Mouse (Mus musculus) forebrain, embryonic 11.5 days (tissue): Measurements from ENCODE around the gene Zfp664. TPM values are rescaled to one million over a fixed set of nuclear protein-coding genes. Genes with fewer than 3 reads are reported as not detected.
A peak's percentile ranks its signal among the peaks of the same experiment; 100 is the strongest.

Experiments
- ATAC-seq: fragments of 200-750 bp; cut with Nextera tagmentation; replicated peaks from 2 replicates; pipeline ENCODE4 v1.8.0; 2017; ENCODE audit warnings: moderate TSS enrichment; ENCODE audit not compliant: low FRiP score
- DNase-seq: peaks from one replicate; pipeline ENCODE4 v3.0.0-alpha.2; 2017; ENCODE audit warnings: low spot score
- H3K27ac ChIP-seq: fragments of 300-500 bp; sonication (generic); 2 replicates; pipeline ENCODE4 v1.5.1; 2014; ENCODE audit warnings: low read depth, low read length
- H3K27me3 ChIP-seq: fragments of 300-500 bp; sonication (generic); 2 replicates; pipeline ENCODE4 v1.6.1; 2014; ENCODE audit warnings: mild to moderate bottlenecking, low read length, mixed read lengths; ENCODE audit not compliant: control insufficient read depth, insufficient read depth
- H3K36me3 ChIP-seq: fragments of 300-500 bp; sonication (generic); 2 replicates; pipeline ENCODE4 v1.6.1; 2014; ENCODE audit warnings: mild to moderate bottlenecking, low read length, moderate library complexity, mixed read lengths; ENCODE audit not compliant: control insufficient read depth, insufficient read depth
- H3K4me1 ChIP-seq: fragments of 300-500 bp; sonication (generic); replicated peaks from 2 replicates; pipeline ENCODE4 v1.6.1; 2014; ENCODE audit warnings: low read length, mixed read lengths; ENCODE audit not compliant: control insufficient read depth, insufficient read depth
- H3K4me2 ChIP-seq: fragments of 300-500 bp; sonication (generic); 2 replicates; pipeline ENCODE4 v1.6.1; 2014; ENCODE audit warnings: low read depth, mild to moderate bottlenecking, low read length, moderate library complexity, mixed read lengths; ENCODE audit not compliant: severe bottlenecking
- H3K4me3 ChIP-seq: fragments of 300-500 bp; sonication (generic); 2 replicates; pipeline ENCODE4 v1.5.1; 2014; ENCODE audit warnings: low read depth, low read length
- H3K9ac ChIP-seq: fragments of 300-500 bp; sonication (generic); 2 replicates; pipeline ENCODE4 v1.6.1; 2014; ENCODE audit warnings: low read length
- H3K9me3 ChIP-seq: fragments of 300-500 bp; sonication (generic); 2 replicates; pipeline ENCODE4 v1.6.1; 2016; ENCODE audit warnings: low read length, mixed read lengths; ENCODE audit not compliant: control insufficient read depth
- WGBS: fragments of 180-500 bp; shearing (Covaris S2); extraction: QIAGEN DNeasy Blood & Tissue Kit; methylation state at CpG from one replicate; pipeline ENCODE4 v1.1.7; 2014; 5-methylcytosine and 5-hydroxymethylcytosine counted together
- polyA plus RNA-seq: library from polyadenylated mRNA; unstranded; fragments of >200 nt; fragmentation: Nextera tagmentation; extraction: Ambion mirVana; gene quantifications from 2 replicates; pipeline ENCODE4 v1.2.1, GENCODE M21; 2014

The Zfp664 gene
- polyA plus RNA-seq, 1 experiment from 2014 or later: 139 TPM

GRCm38 (mm10) chr5:124879251-124879650, 16.8 kb downstream of the Zfp664 start:
- 96% methylated on average over 4 of the region's 4 CpGs for WGBS
- no peak overlapping the region for H3K27ac ChIP-seq
- no peak overlapping the region for H3K9ac ChIP-seq
- no peak overlapping the region for H3K4me3 ChIP-seq
- H3K4me1 ChIP-seq: no peaks in the 10 kb centered on the region
- no peaks in the 10 kb centered on the region for H3K36me3 ChIP-seq
- ATAC-seq (no peak), DNase-seq (no peak)
- no peak overlapping the region for H3K4me2 ChIP-seq
- no peaks in the 10 kb centered on the region for H3K27me3 ChIP-seq
- no peaks in the 10 kb centered on the region for H3K9me3 ChIP-seq

- Histone ChIP-seq H3K9ac (no peak overlapping the region), H3K27me3 (no peaks in the 10 kb centered on the region), H3K4me1 (no peaks in the 10 kb centered on the region), H3K4me3 (no peak overlapping the region), H3K9me3 (no peaks in the 10 kb centered on the region), H3K4me2 (no peak overlapping the region), H3K36me3 (no peaks in the 10 kb centered on the region), H3K27ac (no peak overlapping the region)
- ATAC-seq (no peak), DNase-seq (no peak)
- WGBS: 94% methylated on average over 6 of the region's 6 CpGs
These were observed 17.3 kb downstream of the Zfp664 start for GRCm38 (mm10) chr5:124879801-124880200.

- Histone ChIP-seq H3K9ac (no peak overlapping the region), H3K27me3 (no peaks in the 10 kb centered on the region), H3K4me2 (no peak overlapping the region), H3K27ac (no peak overlapping the region), H3K4me3 (no peak overlapping the region), H3K36me3 (peaks cover 2% of the 10 kb centered on the region; the same call in 1 of the 2 replicates), H3K9me3 (no peaks in the 10 kb centered on the region), H3K4me1 (no peaks in the 10 kb centered on the region)
- no peak for ATAC-seq
- no peak for DNase-seq
- 94% methylated on average over 6 of the region's 6 CpGs for WGBS
These were observed 21.4 kb downstream of the Zfp664 start for GRCm38 (mm10) chr5:124883877-124884276.

- no peak for DNase-seq
- no peak overlapping the region for H3K4me2 ChIP-seq
- H3K4me3 ChIP-seq: no peak overlapping the region
- H3K9me3 ChIP-seq: no peaks in the 10 kb centered on the region
- H3K36me3 ChIP-seq: peaks cover 2% of the 10 kb centered on the region; the same call in 1 of the 2 replicates
- no peak overlapping the region for H3K27ac ChIP-seq
- H3K9ac ChIP-seq: no peak overlapping the region
- no peak for ATAC-seq
- no peaks in the 10 kb centered on the region; the same call in 1 of the 2 replicates for H3K4me1 ChIP-seq
- H3K27me3 ChIP-seq: no peaks in the 10 kb centered on the region
- WGBS: 97% methylated on average over 8 of the region's 8 CpGs
These were observed 26.2 kb downstream of the Zfp664 start for GRCm38 (mm10) chr5:124888661-124889060.

GRCm38 (mm10) chr5:124891921-124892370, 29.5 kb downstream of the Zfp664 start:
- Histone ChIP-seq H3K4me2 (no peak overlapping the region), H3K4me3 (no peak overlapping the region), H3K9me3 (no peaks in the 10 kb centered on the region), H3K27me3 (no peaks in the 10 kb centered on the region), H3K36me3 (no peaks in the 10 kb centered on the region), H3K9ac (no peak overlapping the region), H3K27ac (no peak overlapping the region), H3K4me1 (no peaks in the 10 kb centered on the region; the same call in 1 of the 2 replicates)
- 86% methylated on average over 3 of the region's 3 CpGs for WGBS
- ATAC-seq: no peak
- DNase-seq: no peak

- no peak for DNase-seq
- ATAC-seq: no peak
- Histone ChIP-seq H3K27me3 (no peaks in the 10 kb centered on the region), H3K4me1 (no peaks in the 10 kb centered on the region), H3K36me3 (no peaks in the 10 kb centered on the region), H3K4me3 (no peak overlapping the region), H3K27ac (no peak overlapping the region), H3K9ac (no peak overlapping the region), H3K4me2 (no peak overlapping the region), H3K9me3 (no peaks in the 10 kb centered on the region)
- WGBS: 42% methylated on average over 8 of the region's 8 CpGs
These were observed 33.6 kb downstream of the Zfp664 start for GRCm38 (mm10) chr5:124896135-124896534.

- no peak overlapping the region for H3K27ac ChIP-seq
- ATAC-seq (no peak), DNase-seq (peak; percentile 92)
- 38% methylated on average over 20 of the region's 20 CpGs for WGBS
- no peaks in the 10 kb centered on the region for H3K36me3 ChIP-seq
- H3K9ac ChIP-seq: no peak overlapping the region
- H3K4me2 ChIP-seq: peak overlapping the region; percentile 24; the same call in 1 of the 2 replicates
- H3K27me3 ChIP-seq: no peaks in the 10 kb centered on the region
- no peak overlapping the region for H3K4me3 ChIP-seq
- no peaks in the 10 kb centered on the region for H3K9me3 ChIP-seq
- H3K4me1 ChIP-seq: no peaks in the 10 kb centered on the region
These were observed 37.6 kb downstream of the Zfp664 start for GRCm38 (mm10) chr5:124899945-124900631.

- Histone ChIP-seq H3K4me1 (no peaks in the 10 kb centered on the region), H3K9me3 (no peaks in the 10 kb centered on the region), H3K4me3 (no peak overlapping the region), H3K27me3 (no peaks in the 10 kb centered on the region), H3K27ac (no peak overlapping the region), H3K4me2 (no peak overlapping the region), H3K36me3 (no peaks in the 10 kb centered on the region), H3K9ac (no peak overlapping the region)
- WGBS: 80% methylated on average over 19 of the region's 19 CpGs
- ATAC-seq: no peak
- DNase-seq: no peak
These were observed 38.4 kb downstream of the Zfp664 start for GRCm38 (mm10) chr5:124900738-124901490.
